Mouse (Mus musculus) neural tube, embryonic 14.5 days (tissue): ENCODE measurements at regions not wholly inside any gene's neighbourhood (a gene's known extent, or its start where the extent isn't known, plus 50 kb on each side); places are given as distances from the start of the nearest gene placed in this dataset.

Source experiments
- ATAC-seq: fragments of 200-750 bp; cut with Nextera tagmentation; 2 replicates; pipeline ENCODE4 v1.8.0; 2017; ENCODE audit warnings: low read depth, mild to moderate bottlenecking, moderate TSS enrichment, moderate library complexity
- H3K27ac ChIP-seq: fragments of 300-500 bp; sonication (generic); 2 replicates; pipeline ENCODE4 v1.5.1; 2014; ENCODE audit warnings: low read depth, mild to moderate bottlenecking, control low read depth, low read length, moderate library complexity, mixed read lengths
- H3K27me3 ChIP-seq: fragments of 300-500 bp; sonication (generic); 2 replicates; pipeline ENCODE4 v1.6.1; 2014; ENCODE audit warnings: low read length; ENCODE audit not compliant: control insufficient read depth, insufficient read depth
- H3K36me3 ChIP-seq: fragments of 300-500 bp; sonication (generic); 2 replicates; pipeline ENCODE4 v1.6.1; 2014; ENCODE audit warnings: low read length, mixed read lengths; ENCODE audit not compliant: control insufficient read depth, insufficient read depth
- H3K4me1 ChIP-seq: fragments of 300-500 bp; sonication (generic); 2 replicates; pipeline ENCODE4 v1.6.1; 2014; ENCODE audit warnings: low read length; ENCODE audit not compliant: control insufficient read depth, insufficient read depth
- H3K4me2 ChIP-seq: fragments of 300-500 bp; sonication (generic); 2 replicates; pipeline ENCODE4 v1.6.1; 2014; ENCODE audit warnings: mild to moderate bottlenecking, low read depth, low read length, control low read depth
- H3K4me3 ChIP-seq: fragments of 300-500 bp; sonication (generic); 2 replicates; pipeline ENCODE4 v1.5.1; 2014; ENCODE audit warnings: low read depth, low read length, control low read depth, mixed read lengths
- H3K9ac ChIP-seq: fragments of 300-500 bp; sonication (generic); replicated peaks from 2 replicates; pipeline ENCODE4 v1.6.1; 2014; ENCODE audit warnings: low read depth, mild to moderate bottlenecking, control low read depth, low read length, mixed read lengths
- H3K9me3 ChIP-seq: fragments of 300-500 bp; sonication (generic); 2 replicates; pipeline ENCODE4 v1.6.1; 2016; ENCODE audit warnings: low read length; ENCODE audit not compliant: control insufficient read depth
- WGBS: fragments of 180-500 bp; shearing (Covaris S2); extraction: QIAGEN DNeasy Blood & Tissue Kit; methylation state at CpG from one replicate; pipeline ENCODE4 v1.1.7; 2014; 5-methylcytosine and 5-hydroxymethylcytosine counted together

DNA sequence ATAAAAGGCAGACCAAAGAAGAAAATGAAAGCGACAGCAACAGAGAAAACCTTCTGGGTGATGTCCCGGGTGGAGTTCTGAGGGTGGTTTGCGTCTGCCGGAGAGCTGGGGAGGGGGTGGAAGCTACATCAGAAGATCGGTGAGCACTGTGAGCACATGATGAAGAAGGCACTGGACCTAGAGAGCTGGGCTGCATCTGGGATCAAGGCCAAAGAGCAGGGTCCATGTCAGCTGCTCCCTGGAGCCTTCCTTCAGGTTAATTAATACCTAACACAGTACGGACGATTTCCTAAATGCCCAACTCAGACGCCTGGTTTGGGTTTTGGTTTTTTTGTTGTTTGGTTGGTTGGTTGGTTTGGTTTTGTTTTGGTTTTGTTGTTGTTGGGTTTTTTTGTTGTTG, 228.6 kb upstream of the Zfp637 start:
- no peak overlapping the region for H3K4me2 ChIP-seq
- no peaks in the 10 kb centered on the region for H3K9me3 ChIP-seq
- H3K27me3 ChIP-seq = no peaks in the 10 kb centered on the region
- no peak overlapping the region for H3K4me3 ChIP-seq
- no peaks in the 10 kb centered on the region for H3K4me1 ChIP-seq
- no peaks in the 10 kb centered on the region for H3K36me3 ChIP-seq
- no peak for ATAC-seq
- H3K9ac ChIP-seq = no peak overlapping the region
- H3K27ac ChIP-seq = no peak overlapping the region
- 82% methylated on average over 8 of the region's 8 CpGs for WGBS

DNA sequence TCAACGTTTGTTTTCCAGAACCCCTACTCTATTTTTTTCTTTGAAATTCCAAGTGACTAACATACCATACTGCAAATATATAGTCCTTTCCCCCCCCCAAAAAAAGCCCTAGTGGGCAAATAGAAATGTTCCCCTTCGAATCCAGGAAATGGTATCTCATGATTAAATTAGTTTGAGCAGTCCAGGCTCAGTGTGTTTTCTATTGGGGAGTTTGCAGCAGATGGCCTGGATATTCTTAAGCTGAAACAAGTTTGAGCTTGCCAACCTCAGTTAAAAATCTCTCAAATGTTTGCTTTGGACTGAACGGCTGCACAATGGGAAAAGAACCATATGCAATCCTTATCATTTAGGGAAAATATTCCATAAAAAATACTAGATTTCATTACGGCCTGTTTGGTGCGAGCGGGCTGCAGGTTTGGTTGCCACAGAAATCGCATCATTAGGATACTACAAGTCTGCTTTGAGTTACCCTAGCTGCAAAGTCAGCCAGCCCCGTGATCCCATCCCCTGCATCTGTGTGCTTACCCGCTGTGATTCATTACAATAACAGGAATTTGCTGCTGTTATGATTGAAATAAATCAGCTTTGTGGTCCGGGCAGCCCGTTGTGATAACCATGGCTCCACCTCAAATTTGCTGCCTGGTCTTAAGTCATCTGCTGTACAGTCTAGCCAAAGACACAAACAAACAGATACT, 227.2 kb upstream of the Zfp637 start:
- Histone ChIP-seq H3K27me3 (no peaks in the 10 kb centered on the region), H3K9me3 (no peaks in the 10 kb centered on the region), H3K4me3 (no peak overlapping the region), H3K4me1 (no peaks in the 10 kb centered on the region), H3K9ac (no peak overlapping the region), H3K27ac (no peak overlapping the region), H3K4me2 (no peak overlapping the region), H3K36me3 (no peaks in the 10 kb centered on the region)
- 77% methylated on average over 11 of the region's 11 CpGs for WGBS
- no peak for ATAC-seq

GRCm38 (mm10) chr6:117614386-117614785, 226.6 kb upstream of the Zfp637 start:
- Histone ChIP-seq H3K9ac (no peak overlapping the region), H3K4me2 (no peak overlapping the region), H3K36me3 (no peaks in the 10 kb centered on the region), H3K27me3 (no peaks in the 10 kb centered on the region), H3K9me3 (no peaks in the 10 kb centered on the region), H3K4me1 (no peaks in the 10 kb centered on the region), H3K4me3 (no peak overlapping the region), H3K27ac (no peak overlapping the region)
- 90% methylated on average over 6 of the region's 6 CpGs for WGBS
- ATAC-seq = no peak

DNA sequence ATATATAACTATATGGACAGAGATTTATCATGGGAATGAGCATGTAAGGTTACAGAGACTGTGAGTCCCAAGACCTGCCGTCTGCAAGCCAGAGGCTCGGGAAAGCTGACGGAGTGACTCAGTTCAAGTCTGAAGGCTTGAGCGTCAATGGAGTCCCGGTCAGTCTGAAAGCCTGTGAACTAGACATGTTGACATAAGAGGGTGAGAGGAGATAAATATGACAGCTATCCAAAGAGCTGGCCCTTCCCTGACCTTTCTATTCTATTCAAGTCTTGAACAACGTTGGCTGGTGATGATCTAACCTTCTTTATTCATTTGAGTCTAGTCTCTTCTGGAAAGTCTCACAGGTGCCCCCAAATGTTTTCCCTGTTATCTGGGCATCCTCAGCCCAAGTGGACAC, 223.8 kb upstream of the Zfp637 start:
- 88% methylated on average over 6 of the region's 6 CpGs for WGBS
- H3K36me3 ChIP-seq = no peaks in the 10 kb centered on the region
- H3K9ac ChIP-seq = no peak overlapping the region
- H3K27ac ChIP-seq = no peak overlapping the region
- no peaks in the 10 kb centered on the region for H3K9me3 ChIP-seq
- H3K4me1 ChIP-seq = no peaks in the 10 kb centered on the region
- ATAC-seq = no peak
- no peak overlapping the region for H3K4me2 ChIP-seq
- H3K4me3 ChIP-seq = no peak overlapping the region
- no peaks in the 10 kb centered on the region for H3K27me3 ChIP-seq

- Histone ChIP-seq H3K4me2 (no peak overlapping the region), H3K4me3 (no peak overlapping the region), H3K9me3 (no peaks in the 10 kb centered on the region), H3K4me1 (no peaks in the 10 kb centered on the region), H3K27me3 (no peaks in the 10 kb centered on the region), H3K9ac (no peak overlapping the region), H3K27ac (no peak overlapping the region), H3K36me3 (no peaks in the 10 kb centered on the region)
- no peak for ATAC-seq
- 84% methylated on average over 4 of the region's 4 CpGs for WGBS
Measured at GRCm38 (mm10) chr6:117617951-117618350, 223.0 kb upstream of the Zfp637 start.

DNA sequence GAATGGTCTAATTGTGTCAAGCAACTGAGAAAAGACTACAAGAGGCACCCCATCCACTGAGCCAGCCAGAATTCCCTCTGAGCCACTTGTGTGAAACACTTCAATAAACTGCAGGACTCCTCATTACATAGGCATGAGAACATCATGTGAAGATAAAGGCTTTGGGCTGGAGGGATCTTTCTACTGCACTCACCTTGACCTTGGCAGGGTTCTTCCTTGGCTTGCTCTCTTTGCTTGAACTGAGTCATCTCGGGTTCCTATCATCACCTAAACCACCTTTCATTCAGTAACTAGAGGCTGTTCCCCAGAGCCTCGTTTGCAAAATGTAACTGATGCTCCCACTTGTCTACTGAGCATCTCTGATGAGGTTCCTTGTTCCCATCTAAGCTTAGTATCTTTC, 221.4 kb upstream of the Zfp637 start:
- Histone ChIP-seq H3K9me3 (no peaks in the 10 kb centered on the region), H3K4me1 (no peaks in the 10 kb centered on the region), H3K36me3 (no peaks in the 10 kb centered on the region), H3K27me3 (no peaks in the 10 kb centered on the region), H3K27ac (no peak overlapping the region), H3K4me2 (no peak overlapping the region), H3K9ac (no peak overlapping the region), H3K4me3 (no peak overlapping the region)
- ATAC-seq = no peak
- WGBS = 82% methylated on average over 2 of the region's 2 CpGs

GRCm38 (mm10) chr6:117622446-117622845, 218.5 kb upstream of the Zfp637 start:
- Histone ChIP-seq H3K36me3 (no peaks in the 10 kb centered on the region), H3K27ac (no peak overlapping the region), H3K27me3 (no peaks in the 10 kb centered on the region), H3K4me3 (no peak overlapping the region), H3K4me2 (no peak overlapping the region), H3K9me3 (no peaks in the 10 kb centered on the region), H3K9ac (no peak overlapping the region), H3K4me1 (no peaks in the 10 kb centered on the region)
- ATAC-seq = no peak
- 82% methylated on average over 6 of the region's 6 CpGs for whole genome bisulfite sequencing

DNA sequence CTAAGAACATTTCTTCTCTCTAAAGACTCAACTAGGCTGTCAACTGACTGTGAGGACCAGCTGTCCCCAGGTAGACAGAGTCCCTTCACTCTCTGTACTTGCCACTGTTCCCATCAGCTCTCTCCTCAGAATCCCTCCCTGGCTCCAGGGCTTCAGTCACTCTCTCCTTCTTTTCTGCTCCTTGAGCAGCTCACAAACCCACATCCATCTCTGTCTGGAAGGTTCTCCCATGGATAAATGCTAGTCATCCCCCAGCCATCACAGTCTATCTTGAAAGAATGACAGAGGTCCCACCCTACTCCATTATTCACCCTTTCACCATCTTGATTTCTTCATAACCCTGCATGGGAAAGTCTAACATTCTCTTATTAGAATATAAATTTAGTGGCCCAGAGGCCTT, 218.0 kb upstream of the Zfp637 start:
- H3K4me3 ChIP-seq = no peak overlapping the region
- H3K36me3 ChIP-seq = no peaks in the 10 kb centered on the region
- no peaks in the 10 kb centered on the region for H3K27me3 ChIP-seq
- H3K4me1 ChIP-seq = no peaks in the 10 kb centered on the region
- ATAC-seq = no peak
- H3K9ac ChIP-seq = no peak overlapping the region
- no peak overlapping the region for H3K4me2 ChIP-seq
- no peak overlapping the region for H3K27ac ChIP-seq
- no peaks in the 10 kb centered on the region for H3K9me3 ChIP-seq

GRCm38 (mm10) chr6:117625716-117626115, 215.3 kb upstream of the Zfp637 start:
- no peak overlapping the region for H3K4me2 ChIP-seq
- ATAC-seq = no peak
- H3K4me1 ChIP-seq = no peaks in the 10 kb centered on the region
- no peak overlapping the region for H3K9ac ChIP-seq
- WGBS = 36% methylated on average over 5 of the region's 5 CpGs
- no peak overlapping the region for H3K27ac ChIP-seq
- no peak overlapping the region for H3K4me3 ChIP-seq
- H3K27me3 ChIP-seq = no peaks in the 10 kb centered on the region
- H3K36me3 ChIP-seq = no peaks in the 10 kb centered on the region
- H3K9me3 ChIP-seq = no peaks in the 10 kb centered on the region
